Mouse (Mus musculus) heart, adult 11 months (tissue): ENCODE results near the gene Spns1.
"Not testable (repeated sequence)": the region's sequence is repeated elsewhere in the genome, so short reads cannot be mapped to it uniquely, and the experiment has no call there.

Experiments used
- DNase-seq: peaks from one replicate; pipeline ENCODE4 v3.0.0; 2022

Gene Spns1

DNA sequence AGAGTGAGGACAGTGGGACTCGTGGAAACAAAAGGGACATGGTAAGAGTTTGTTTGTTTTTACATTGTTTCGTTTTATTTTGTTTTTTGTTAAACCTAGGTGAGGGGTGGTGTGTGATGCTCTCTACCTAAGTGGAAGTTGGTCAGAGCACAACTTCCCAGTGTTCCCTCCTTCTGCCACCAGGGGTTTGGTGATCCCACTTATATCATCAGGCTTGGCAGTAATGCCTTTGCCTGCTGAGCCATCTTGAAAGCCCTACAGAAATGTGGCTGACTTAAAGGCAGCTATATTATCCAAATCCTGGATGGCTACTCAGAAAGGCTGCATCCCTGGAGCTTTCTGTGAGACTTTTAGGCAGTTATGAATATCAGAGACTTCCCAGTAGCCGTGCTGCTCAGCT lies 44.6 kb downstream of the Spns1 start:
- no peak for DNase-seq

DNA sequence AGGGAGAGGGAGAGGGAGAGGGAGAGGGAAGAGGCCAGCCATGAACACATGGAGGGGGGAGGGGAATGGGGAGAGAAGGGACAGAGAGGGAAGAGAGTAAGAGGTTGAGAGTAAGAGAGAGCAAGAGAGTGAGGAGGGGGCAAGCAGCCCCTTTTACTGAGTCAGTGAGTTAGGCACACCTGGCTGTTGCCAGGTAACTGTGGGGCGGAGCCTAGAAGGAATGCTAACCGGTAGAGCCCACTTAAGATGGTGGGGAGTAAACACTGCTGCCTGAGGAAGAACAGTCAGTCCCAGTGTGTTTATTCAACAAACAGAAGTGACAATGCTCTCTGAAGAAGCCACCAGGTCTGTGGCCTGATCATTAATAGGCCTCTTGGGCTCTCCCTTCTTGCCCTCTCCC lies 46.6 kb downstream of the Spns1 start:
- DNase-seq = no peak

DNA sequence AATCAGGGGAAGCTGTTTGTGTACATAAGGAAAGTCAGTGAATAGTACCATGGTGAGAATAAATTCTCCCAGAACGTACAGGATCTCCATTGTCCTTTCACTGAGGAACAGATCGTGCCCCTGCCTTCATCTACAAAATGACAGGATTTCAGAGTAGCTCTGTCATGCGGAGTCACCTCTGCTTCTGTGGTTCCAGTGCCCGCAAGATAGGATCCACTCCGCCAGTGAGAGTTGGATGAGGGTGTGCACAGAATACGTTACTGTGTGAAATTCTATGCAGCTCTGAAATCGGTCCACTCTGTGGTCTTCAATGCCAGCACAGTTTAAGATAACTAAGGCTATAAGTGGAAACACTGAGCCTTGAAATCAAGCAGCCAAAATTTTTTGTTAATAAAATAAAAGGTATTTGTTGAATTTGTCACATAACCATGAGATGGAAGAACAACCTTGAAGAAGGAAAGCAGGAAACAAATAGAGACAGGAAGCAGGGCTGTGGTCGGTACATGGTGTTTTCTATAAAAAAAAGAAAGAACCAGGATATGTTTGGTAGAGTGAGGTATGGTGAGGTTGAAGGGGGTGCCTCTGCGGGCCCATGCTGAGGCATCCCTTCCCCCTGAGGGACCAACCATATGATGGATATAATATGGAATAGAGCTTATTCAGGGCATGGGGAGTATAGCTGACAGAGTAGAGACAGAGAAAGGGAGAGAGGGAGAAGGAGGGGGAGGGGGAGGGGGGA lies 47.2 kb downstream of the Spns1 start:
- no peak for DNase-seq

DNA sequence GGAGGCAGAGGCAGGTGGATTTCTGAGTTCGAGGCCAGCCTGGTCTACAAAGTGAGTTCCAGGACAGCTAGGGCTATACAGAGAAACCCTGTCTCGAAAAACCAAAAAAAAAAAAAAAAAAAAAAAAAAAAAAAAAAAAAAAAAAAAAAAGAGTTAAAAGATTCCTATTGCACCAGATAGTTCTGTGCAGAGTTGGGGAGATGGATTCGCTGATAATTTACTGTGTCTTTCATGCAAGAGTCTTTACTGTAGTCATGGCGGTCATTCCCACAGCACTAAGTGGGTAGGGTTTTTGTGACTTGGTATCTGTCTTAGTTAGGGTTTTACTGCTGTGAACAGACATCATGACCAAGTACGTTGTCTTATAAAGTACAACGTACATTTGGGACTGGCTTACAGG lies 48.4 kb downstream of the Spns1 start:
- not testable (repeated sequence) for DNase-seq

DNA sequence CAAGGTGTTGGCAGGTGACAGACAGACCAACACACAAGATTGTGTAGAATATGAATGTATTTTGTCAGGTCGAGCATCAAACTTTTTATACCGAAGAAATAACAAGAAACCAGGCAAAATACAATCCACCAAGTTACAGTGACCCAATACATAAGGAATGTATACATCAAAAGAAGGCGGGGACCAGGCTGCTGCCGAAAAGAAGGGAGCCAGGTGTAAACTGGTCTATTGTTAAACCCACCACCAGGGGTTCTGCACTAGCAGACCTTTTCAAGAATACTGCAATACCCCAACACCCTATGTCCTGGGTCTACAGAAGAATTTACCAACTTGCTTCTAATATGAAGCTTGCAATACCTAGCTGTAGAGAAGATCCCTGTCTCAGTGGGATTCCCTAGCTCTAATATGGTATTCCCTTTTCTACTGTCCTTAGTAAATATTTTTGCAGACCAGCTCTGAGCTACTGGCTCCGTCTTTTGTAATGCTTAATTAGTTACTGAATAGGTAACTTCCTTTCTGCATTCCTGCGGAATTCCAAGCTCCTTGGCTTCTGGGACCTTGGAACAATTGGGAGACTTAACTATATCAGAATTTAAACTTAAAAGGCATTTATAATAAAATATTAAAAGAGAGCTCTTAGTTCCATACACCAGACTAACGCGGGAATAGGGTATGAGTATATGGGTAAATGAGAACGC lies 51.5 kb downstream of the Spns1 start:
- not testable (repeated sequence) for DNase-seq

DNA sequence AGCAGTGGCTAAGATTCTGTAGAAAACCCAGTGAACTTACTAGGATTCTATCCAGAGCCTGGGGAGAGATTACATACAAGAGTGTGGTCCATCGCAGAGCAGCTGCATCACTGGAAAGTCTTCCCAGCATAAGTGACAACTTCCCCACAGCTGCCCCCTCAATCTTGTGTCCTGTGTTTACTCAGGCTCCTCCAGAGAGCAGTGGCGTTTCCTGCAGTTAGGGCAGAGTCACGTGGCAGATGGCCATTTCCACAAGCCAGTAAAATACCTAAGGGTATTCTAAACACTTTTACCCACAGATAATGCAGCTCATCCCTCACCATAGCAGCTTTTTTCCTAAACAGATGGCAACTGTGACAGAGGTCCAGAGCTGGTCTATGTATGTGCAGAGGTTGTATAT lies 52.5 kb downstream of the Spns1 start:
- no peak for DNase-seq

DNA sequence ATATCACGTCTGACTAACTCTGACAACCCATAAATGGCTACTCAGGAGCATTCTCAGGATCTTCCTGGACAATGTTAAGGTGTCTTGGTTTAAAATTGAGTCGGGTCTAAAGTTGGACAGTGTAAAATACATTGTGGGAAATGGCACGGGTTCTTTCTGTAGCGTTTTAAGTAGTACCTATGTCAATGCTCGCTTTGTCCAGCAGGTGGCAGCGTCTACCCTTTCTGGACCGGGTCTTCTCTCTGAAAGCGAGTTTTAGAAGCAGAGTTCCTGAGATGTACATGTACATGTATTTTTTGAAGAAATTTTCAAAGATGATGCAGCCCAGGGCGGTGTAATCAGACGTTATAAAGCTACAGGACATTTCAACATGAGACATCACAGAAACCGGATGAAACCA lies 53.5 kb downstream of the Spns1 start:
- DNase-seq = peak; percentile 90
